Mouse (Mus musculus) forebrain, embryonic 16.5 days (tissue): ENCODE data around the gene Leng8. TPM values are rescaled to one million over a fixed set of nuclear protein-coding genes. Genes with fewer than 3 reads are reported as not detected.

Experiments used
- ATAC-seq: fragments of 200-750 bp; cut with Nextera tagmentation; 2 replicates; pipeline ENCODE4 v1.8.0; 2017; ENCODE audit warnings: mild to moderate bottlenecking, moderate library complexity
- H3K27ac ChIP-seq: fragments of 300-500 bp; sonication (generic); 2 replicates; pipeline ENCODE4 v1.5.1; 2014; ENCODE audit warnings: low read length, control low read depth
- H3K27me3 ChIP-seq: fragments of 300-500 bp; sonication (generic); replicated peaks from 2 replicates; pipeline ENCODE4 v1.6.1; 2014; ENCODE audit warnings: low read length; ENCODE audit not compliant: control insufficient read depth, insufficient read depth
- H3K36me3 ChIP-seq: fragments of 300-500 bp; sonication (generic); 2 replicates; pipeline ENCODE4 v1.6.1; 2014; ENCODE audit not compliant: control insufficient read depth, insufficient read depth
- H3K4me1 ChIP-seq: fragments of 300-500 bp; sonication (generic); replicated peaks from 2 replicates; pipeline ENCODE4 v1.6.1; 2014; ENCODE audit warnings: low read length; ENCODE audit not compliant: control insufficient read depth, insufficient read depth
- H3K4me2 ChIP-seq: fragments of 300-500 bp; sonication (generic); 2 replicates; pipeline ENCODE4 v1.6.1; 2014; ENCODE audit warnings: mild to moderate bottlenecking, low read length, control low read depth
- H3K4me3 ChIP-seq: fragments of 300-500 bp; sonication (generic); replicated peaks from 2 replicates; pipeline ENCODE4 v1.5.1; 2014; ENCODE audit warnings: mild to moderate bottlenecking, low read length, control low read depth
- H3K9ac ChIP-seq: fragments of 300-500 bp; sonication (generic); replicated peaks from 2 replicates; pipeline ENCODE4 v1.6.1; 2014; ENCODE audit warnings: low read depth, low read length, control low read depth
- H3K9me3 ChIP-seq: fragments of 300-500 bp; sonication (generic); 2 replicates; pipeline ENCODE4 v1.6.1; 2016; ENCODE audit warnings: low read length; ENCODE audit not compliant: control insufficient read depth
- WGBS: fragments of 180-500 bp; shearing (Covaris S2); extraction: QIAGEN DNeasy Blood & Tissue Kit; methylation state at CpG from one replicate; pipeline ENCODE4 v1.1.7; 2014; 5-methylcytosine and 5-hydroxymethylcytosine counted together
- polyA plus RNA-seq: library from polyadenylated mRNA; unstranded; fragments of >200 nt; fragmentation: Nextera tagmentation; extraction: Ambion mirVana; gene quantifications from 2 replicates; pipeline ENCODE4 v1.2.1, GENCODE M21; 2015

The Leng8 gene
- polyA plus RNA-seq, 1 experiment from 2014 or later = 95.7 TPM

DNA sequence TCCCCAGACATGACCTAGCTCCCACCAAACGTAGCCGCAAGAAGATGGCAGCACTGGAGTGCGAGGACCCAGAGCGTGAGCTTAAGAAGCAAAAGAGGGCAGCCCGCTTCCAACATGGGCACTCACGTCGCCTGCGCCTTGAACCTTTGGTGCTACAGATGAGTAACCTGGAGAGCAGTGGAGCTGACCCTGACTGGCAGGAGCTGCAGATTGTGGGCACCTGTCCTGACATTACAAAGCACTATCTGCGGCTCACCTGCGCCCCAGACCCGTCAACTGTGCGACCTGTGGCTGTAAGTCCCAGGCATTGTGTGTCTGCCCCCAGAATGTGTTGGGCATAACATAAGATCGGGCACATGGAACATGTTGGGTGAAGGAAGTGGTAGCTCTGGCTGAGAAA, 7.2 kb downstream of the Leng8 start:
- H3K4me2 ChIP-seq = no peak overlapping the region
- H3K36me3 ChIP-seq = peaks cover 70% of the 10 kb centered on the region
- ATAC-seq = no peak
- H3K4me3 ChIP-seq = no peak overlapping the region
- H3K9me3 ChIP-seq = no peaks in the 10 kb centered on the region
- H3K27ac ChIP-seq = no peak overlapping the region
- H3K4me1 ChIP-seq = peaks cover 10% of the 10 kb centered on the region
- H3K9ac ChIP-seq = no peak overlapping the region
- H3K27me3 ChIP-seq = no peaks in the 10 kb centered on the region
- 95% methylated on average over 13 of the region's 13 CpGs for WGBS

- H3K27me3 ChIP-seq = no peaks in the 10 kb centered on the region
- WGBS = 93% methylated on average over 20 of the region's 20 CpGs
- peaks cover 10% of the 10 kb centered on the region for H3K4me1 ChIP-seq
- no peak for ATAC-seq
- H3K4me2 ChIP-seq = no peak overlapping the region
- H3K36me3 ChIP-seq = peaks cover 62% of the 10 kb centered on the region
- H3K27ac ChIP-seq = no peak overlapping the region
- H3K4me3 ChIP-seq = no peak overlapping the region
- H3K9me3 ChIP-seq = no peaks in the 10 kb centered on the region
- H3K9ac ChIP-seq = no peak overlapping the region
These were observed 8.1 kb downstream of the Leng8 start for GRCm38 (mm10) chr7:4144766-4145551.

DNA sequence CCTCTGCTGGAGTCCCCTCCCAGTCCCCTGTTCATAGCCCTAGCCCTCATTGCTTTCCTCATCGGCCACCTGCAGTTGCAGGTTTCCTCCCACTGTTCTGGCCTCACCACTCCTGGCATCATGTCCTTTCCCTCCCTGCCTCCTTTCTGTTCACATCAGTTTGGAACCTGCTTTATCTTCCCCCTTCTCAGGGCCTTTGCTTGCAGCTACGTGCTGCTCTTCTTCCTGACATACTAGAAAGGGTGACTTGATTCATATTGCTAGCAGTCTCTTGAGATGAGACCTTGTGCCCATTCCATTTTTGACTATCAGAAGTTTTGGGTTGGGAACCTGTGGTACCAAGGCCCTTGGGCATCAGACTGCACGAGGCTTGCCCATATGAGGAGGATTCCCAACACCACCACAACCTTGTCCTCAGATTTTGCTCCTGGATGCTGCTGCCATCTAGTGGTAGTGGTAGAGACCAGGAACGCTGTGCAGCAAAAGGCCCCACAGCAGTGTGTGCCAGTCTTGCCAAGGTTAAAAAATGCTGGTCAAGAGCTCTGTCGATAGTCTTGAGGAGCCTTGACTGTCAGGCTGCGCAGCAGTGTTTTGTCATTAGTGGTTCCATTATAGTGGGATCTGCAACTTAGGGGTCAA, 8.8 kb downstream of the Leng8 start:
- WGBS = 66% methylated on average over 6 of the region's 6 CpGs
- Histone ChIP-seq H3K4me1 (peaks cover 16% of the 10 kb centered on the region), H3K4me3 (no peak overlapping the region), H3K9ac (no peak overlapping the region), H3K9me3 (no peaks in the 10 kb centered on the region), H3K27me3 (no peaks in the 10 kb centered on the region), H3K36me3 (peaks cover 60% of the 10 kb centered on the region), H3K4me2 (no peak overlapping the region), H3K27ac (no peak overlapping the region)
- no peak for ATAC-seq

DNA sequence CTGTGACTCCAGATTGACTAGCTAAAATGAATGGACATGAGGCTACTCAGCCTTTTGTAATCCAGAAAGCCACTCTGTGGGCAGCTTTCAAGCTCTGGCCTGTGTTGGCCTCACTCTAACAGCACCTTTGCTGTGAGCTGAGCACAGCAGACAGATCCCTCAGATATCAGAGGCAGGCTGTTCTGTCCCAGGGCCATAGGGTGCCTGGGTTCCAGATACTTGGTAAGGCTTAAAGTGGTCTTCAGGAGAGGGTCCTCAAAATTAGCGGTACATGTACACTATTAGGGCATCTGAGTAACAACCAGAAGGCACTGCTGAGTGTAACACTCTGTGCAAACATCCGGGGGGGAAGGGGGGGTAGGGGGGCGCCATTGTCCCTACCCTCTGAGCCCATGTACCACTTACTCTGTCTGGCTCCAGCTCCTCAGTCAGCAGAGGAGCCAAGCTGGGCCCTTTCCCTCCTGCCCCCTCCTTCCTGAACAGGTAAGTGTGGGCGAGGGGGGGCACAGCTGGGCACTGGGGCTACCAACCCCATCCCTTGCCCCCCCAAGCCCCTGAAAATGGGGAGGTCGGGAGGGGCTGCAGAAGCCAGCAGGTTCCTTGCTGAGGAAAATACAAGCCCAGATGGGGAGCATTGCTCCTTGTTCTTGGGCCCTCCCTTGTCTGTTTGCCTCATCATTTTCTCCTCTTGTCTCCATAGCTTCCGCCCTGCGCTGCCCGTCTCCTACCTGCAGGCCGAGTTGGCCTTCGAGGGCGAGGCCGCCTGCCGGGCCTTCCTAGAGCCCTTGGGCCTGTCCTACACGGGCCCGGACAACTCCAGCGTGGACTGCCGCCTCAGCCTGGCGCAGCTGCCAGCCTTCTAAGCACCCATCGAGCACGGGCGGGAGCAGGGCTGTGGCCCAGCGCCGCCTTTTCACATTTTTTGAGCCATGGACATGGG, 9.7 kb downstream of the Leng8 start:
- WGBS = 92% methylated on average over 22 of the region's 23 CpGs
- Histone ChIP-seq H3K4me1 (peaks cover 21% of the 10 kb centered on the region), H3K9me3 (no peaks in the 10 kb centered on the region), H3K36me3 (peaks cover 53% of the 10 kb centered on the region), H3K4me3 (no peak overlapping the region), H3K9ac (no peak overlapping the region), H3K27ac (no peak overlapping the region), H3K27me3 (peaks cover 5% of the 10 kb centered on the region), H3K4me2 (no peak overlapping the region)
- no peak for ATAC-seq

- no peak overlapping the region for H3K4me2 ChIP-seq
- H3K27ac ChIP-seq = no peak overlapping the region
- peaks cover 44% of the 10 kb centered on the region for H3K36me3 ChIP-seq
- WGBS = 90% methylated on average over 20 of the region's 20 CpGs
- no peaks in the 10 kb centered on the region for H3K9me3 ChIP-seq
- no peak for ATAC-seq
- peaks cover 11% of the 10 kb centered on the region for H3K27me3 ChIP-seq
- H3K9ac ChIP-seq = no peak overlapping the region
- H3K4me3 ChIP-seq = no peak overlapping the region
- peaks cover 22% of the 10 kb centered on the region for H3K4me1 ChIP-seq
These were observed 10.5 kb downstream of the Leng8 start for GRCm38 (mm10) chr7:4147371-4147770.

DNA sequence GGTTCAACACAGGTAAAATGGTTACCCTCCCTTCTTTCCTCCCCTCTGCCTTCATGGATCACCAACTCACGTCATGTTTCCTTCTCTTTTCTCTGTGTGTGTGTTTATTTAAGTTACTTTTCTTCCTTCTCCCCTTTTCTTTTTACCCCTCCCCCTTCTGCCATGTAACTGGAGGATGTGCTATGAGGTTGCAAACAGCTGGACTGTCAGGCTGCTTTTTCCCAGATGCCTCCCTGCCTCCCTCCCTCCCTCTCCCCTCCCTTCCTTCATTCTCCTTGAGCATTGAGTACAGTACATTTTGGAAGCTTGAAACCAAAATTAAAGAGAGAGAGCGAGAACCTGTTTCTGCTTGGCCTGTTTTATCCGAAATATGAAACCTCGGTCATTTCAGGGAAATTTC, 11.0 kb downstream of the Leng8 start:
- ATAC-seq = no peak
- Histone ChIP-seq H3K27ac (no peak overlapping the region), H3K4me3 (no peak overlapping the region), H3K4me1 (peaks cover 22% of the 10 kb centered on the region), H3K36me3 (peaks cover 39% of the 10 kb centered on the region), H3K9me3 (no peaks in the 10 kb centered on the region), H3K4me2 (no peak overlapping the region), H3K27me3 (peaks cover 11% of the 10 kb centered on the region), H3K9ac (peak overlapping the region; percentile 89; the same call in 1 of the 2 replicates)
- WGBS = 81% methylated on average over 4 of the region's 4 CpGs

GRCm38 (mm10) chr7:4148341-4149208, 11.7 kb downstream of the Leng8 start:
- Histone ChIP-seq H3K4me2 (peak overlapping the region; percentile 75), H3K27me3 (peaks cover 11% of the 10 kb centered on the region), H3K9me3 (no peaks in the 10 kb centered on the region), H3K36me3 (peaks cover 32% of the 10 kb centered on the region), H3K9ac (peak overlapping the region; percentile 89), H3K27ac (peak overlapping the region; percentile 93), H3K4me1 (peaks cover 22% of the 10 kb centered on the region), H3K4me3 (peak overlapping the region; percentile 74)
- peak; percentile 26 for ATAC-seq
- 27% methylated on average over 18 of the region's 18 CpGs for WGBS

GRCm38 (mm10) chr7:4149209-4150054, 12.6 kb downstream of the Leng8 start:
- H3K9me3 ChIP-seq = no peaks in the 10 kb centered on the region
- peaks cover 11% of the 10 kb centered on the region for H3K27me3 ChIP-seq
- H3K4me2 ChIP-seq = peak overlapping the region; percentile 75
- H3K9ac ChIP-seq = peak overlapping the region; percentile 89
- peak overlapping the region; percentile 93 for H3K27ac ChIP-seq
- H3K36me3 ChIP-seq = peaks cover 24% of the 10 kb centered on the region
- H3K4me1 ChIP-seq = peaks cover 22% of the 10 kb centered on the region
- peak overlapping the region; percentile 74 for H3K4me3 ChIP-seq
- ATAC-seq = peak; percentile 79
- under 1% methylated on average over 63 of the region's 64 CpGs for WGBS
